Mouse (Mus musculus): Measurements from ENCODE around the gene Nol11.

- no peak for TF ChIP-seq CTCF (IDR thresholded peaks at IDR 0.05; ENCODE audit: insufficient read depth, low read length)
- no peak for TF ChIP-seq POLR2A (IDR thresholded peaks at IDR 0.05; ENCODE audit: borderline replicate concordance, extremely low read depth, low read depth, low read length)
These were observed 59.5 kb downstream of the Nol11 start for GRCm38 (mm10) chr11:107129641-107130040.
